Mouse (Mus musculus): Measurements from ENCODE around the gene Fam155a. TPM values are rescaled to one million over a fixed set of nuclear protein-coding genes. Genes with fewer than 3 reads are reported as not detected.

Fam155a gene
- polyA plus RNA-seq, 1 experiment = not detected

DNA sequence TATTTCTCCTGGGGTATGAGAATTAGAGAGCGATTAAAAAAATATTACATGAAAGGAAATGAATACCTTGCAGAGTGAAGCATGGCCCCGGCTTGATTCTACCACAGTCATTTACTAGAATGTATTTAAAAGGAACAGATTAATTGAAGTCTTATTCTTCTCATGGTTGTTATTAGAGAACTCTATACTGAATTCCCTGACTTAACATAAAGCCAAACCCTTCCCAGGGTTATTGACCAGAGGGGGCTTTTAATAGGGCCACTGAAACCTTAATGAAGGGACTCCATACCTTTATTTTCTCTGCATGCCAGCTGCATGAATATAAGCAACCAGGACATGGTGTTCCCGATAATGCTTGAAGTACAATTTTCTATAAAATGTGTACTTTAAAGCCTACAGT is 221.8 kb downstream of the Fam155a start:
- no peak for TF ChIP-seq GATA1 (IDR thresholded peaks at IDR 0.05; ENCODE audit: low read length)

DNA sequence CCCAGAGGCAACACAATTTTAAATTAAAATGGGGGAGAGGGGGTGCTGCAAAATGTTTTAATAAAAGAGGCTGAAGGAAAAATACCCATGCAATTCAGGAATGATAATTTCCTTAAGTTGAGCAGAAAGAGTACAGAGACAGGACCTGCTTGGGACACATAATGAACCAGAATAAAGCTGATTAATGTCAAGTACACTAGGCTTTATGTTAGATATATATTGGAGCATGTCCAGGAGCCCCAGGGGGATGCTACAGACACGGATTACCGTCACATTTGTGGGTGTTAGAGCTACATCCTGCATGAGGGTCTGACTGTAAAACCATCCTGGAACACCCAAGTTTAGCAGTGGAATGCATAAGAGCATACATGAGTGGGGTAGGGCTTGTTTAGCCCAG is 223.4 kb downstream of the Fam155a start:
- no peak for TF ChIP-seq GATA1 (IDR thresholded peaks at IDR 0.05; ENCODE audit: low read length)

DNA sequence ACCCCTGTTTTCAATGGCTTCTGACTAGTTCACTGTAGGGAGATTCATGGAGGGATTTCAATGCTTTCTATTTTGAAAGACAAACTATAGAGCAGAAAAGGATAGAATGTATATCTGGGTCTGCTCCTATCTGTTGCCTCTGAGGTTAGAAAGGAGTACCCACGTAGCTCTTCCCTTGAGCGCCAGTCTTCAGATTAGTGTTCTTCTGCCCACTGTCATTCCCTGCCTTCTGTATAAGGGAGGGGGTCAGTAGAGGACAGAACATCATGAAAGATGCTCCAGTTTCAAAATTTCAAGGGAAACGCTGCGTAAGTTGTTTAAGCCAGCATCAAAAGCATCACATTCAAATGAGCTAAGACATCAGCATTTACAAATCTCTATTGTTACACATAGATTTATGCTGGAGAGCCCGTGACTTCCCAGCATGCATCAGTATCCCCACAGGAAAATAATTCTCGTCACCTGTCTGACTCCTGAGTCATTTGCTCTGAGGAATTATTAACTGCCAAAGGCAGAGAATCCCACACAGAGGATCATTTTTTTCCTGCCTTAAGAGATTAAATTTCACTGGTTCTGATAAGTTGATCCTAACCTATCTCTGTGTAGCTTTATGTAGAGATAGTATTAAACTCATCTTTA is 223.9 kb downstream of the Fam155a start:
- TF ChIP-seq GATA1 (IDR thresholded peaks at IDR 0.05; ENCODE audit: low read length) = no peak

- no peak for TF ChIP-seq GATA1 (IDR thresholded peaks at IDR 0.05; ENCODE audit: low read length)
Observed at GRCm38 (mm10) chr8:9546429-9546828, 224.5 kb downstream of the Fam155a start.

GRCm38 (mm10) chr8:9545665-9546064 is 225.3 kb downstream of the Fam155a start:
- TF ChIP-seq GATA1 (IDR thresholded peaks at IDR 0.05; ENCODE audit: low read length) = no peak

DNA sequence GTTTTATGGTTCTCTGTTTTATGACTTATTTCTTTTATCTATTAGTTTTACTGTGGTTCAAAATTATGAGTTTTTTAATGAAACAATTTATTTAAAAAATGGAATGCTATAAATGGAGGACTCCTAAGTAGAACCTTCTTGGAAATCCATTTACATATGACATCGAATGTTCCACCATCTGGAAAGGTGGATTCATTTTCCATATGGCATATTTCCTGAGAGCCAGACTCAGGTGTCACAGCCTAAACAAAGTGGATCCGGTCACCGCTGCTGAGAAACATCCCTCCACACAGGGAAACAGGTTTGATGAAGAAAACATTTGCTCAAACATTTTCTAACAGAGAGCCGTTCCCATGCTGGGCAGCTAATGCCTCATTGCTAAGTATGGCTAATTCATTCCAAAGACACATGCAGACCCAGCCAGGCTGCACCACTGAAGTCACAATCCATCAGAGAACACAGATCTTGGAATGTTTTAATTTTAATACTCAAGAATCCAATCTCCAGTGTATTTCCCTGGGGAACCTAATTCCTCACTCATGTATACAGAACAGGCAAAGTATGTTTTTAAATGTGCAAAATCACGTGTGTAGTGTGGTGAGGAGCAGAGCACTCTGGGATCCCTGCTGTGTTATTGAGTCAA is 235.1 kb downstream of the Fam155a start:
- no peak for TF ChIP-seq GATA1 (IDR thresholded peaks at IDR 0.05; ENCODE audit: low read length)

DNA sequence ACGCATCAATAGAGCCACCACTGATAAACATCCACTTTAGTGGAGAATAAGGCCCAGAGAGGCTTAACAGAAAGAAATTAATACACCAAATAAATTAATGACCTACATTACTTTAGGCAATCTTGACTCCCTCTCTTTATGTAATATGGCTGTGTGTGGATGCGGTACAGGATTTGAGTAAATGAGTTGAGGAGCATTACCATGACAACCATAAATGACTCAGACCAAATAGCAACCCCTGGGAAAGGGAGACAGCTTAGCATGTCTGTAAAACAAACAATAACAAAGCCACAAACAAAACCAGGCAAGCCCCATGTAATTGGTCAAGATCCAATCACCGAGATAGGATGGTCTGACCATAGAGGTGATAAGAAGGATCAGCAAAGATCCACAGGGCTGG is 244.4 kb downstream of the Fam155a start:
- TF ChIP-seq GATA1 (IDR thresholded peaks at IDR 0.05; ENCODE audit: low read length) = no peak

GRCm38 (mm10) chr8:9521577-9521976 is 249.4 kb downstream of the Fam155a start:
- no peak for TF ChIP-seq GATA1 (IDR thresholded peaks at IDR 0.05; ENCODE audit: low read length)

- TF ChIP-seq GATA1 (IDR thresholded peaks at IDR 0.05; ENCODE audit: low read length) = no peak
Observed at GRCm38 (mm10) chr8:9500751-9501150, 270.2 kb downstream of the Fam155a start.

- TF ChIP-seq GATA1 (IDR thresholded peaks at IDR 0.05; ENCODE audit: low read length) = no peak
Observed at GRCm38 (mm10) chr8:9494225-9494598, 276.7 kb downstream of the Fam155a start.

- TF ChIP-seq GATA1 (IDR thresholded peaks at IDR 0.05; ENCODE audit: low read length) = no peak
Observed at GRCm38 (mm10) chr8:9493557-9494224, 277.3 kb downstream of the Fam155a start.

DNA sequence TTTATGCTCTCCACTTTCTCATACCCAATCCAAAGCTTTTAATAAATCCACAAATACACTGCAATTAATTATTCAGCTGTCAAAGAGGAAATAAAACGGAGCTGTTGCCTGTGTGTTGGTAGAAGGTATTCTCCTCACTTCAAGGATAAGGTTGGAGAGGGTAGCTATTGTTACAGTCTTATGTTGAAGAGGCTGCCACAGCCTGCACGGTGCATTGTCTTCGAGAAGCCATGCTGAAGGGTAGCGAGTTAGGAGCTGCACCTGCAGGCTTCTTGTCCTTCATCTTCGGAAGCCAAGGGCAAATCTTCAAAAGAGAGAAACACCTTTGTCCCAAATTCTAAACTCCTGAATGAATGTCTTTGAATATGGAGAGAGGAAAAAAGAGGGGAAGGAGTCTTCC is 288.4 kb downstream of the Fam155a start:
- TF ChIP-seq GATA1 (IDR thresholded peaks at IDR 0.05; ENCODE audit: low read length) = no peak

DNA sequence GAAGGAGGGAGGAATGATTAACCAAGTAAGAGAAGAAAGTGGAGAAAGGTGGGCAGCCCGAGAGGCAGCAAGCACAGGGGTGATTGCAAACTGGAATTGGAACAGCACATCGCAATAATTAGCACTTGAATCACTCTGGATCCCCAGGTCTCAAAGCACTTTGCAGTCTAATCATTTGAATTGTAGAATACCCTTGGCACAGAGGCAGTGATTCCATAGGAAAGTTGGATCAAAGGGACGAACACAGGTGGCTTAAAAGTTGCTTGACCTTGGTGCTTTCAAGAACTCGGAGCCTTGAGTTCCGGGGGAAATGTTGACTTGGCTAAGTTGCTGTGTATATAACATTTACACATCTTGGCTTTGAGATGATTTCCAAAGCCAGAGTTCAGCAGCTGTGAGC is 299.7 kb downstream of the Fam155a start:
- no peak for TF ChIP-seq GATA1 (IDR thresholded peaks at IDR 0.05; ENCODE audit: low read length)

DNA sequence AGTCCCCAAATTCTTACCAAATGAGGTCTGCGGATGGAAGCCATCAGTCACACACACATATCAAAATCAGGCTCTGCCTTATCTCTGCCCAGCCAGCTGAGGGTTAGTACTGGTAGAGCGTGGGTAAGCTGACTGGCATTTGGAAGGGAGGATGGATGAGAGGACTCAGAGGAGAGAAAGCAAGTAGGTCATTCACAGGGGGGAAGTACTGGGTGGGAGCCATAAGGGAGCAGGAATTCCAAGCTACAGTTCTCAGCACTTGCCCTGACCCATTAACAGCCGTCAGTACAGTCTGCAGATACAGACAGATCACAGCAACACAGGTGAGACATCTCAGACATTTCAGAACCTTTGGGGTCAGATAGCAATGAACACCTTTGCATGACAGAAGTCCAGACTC is 300.8 kb downstream of the Fam155a start:
- no peak for TF ChIP-seq GATA1 (IDR thresholded peaks at IDR 0.05; ENCODE audit: low read length)

DNA sequence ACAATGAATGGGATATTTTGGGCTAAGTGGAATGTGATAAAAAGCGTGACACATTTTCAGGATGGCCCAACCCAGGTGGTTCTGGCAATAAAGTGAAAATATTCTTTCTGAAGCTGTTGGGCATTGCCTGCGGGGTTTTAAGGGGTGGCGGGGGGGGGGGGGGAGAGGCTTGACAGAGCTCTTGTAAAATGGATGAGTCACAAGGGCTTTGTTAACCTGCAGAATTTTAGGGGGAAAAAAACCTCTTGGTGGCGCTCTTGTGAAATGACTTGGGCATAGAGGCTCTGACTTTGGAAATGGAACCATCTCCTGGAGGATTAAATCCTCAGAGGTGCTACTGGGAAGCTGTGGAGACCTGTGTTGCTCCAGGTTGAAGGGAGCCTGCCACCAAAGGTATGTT is 309.9 kb downstream of the Fam155a start:
- no peak for TF ChIP-seq GATA1 (IDR thresholded peaks at IDR 0.05; ENCODE audit: low read length)

- TF ChIP-seq GATA1 (IDR thresholded peaks at IDR 0.05; ENCODE audit: low read length) = no peak
Observed at GRCm38 (mm10) chr8:9460707-9461106, 310.3 kb downstream of the Fam155a start.

GRCm38 (mm10) chr8:9458614-9459013 is 312.3 kb downstream of the Fam155a start:
- TF ChIP-seq GATA1 (IDR thresholded peaks at IDR 0.05; ENCODE audit: low read length) = no peak

All from G1E-ER4 (cell line).